Mouse (Mus musculus) stomach, embryonic 15.5 days (tissue): ENCODE data around the gene Dpm1. TPM values are rescaled to one million over a fixed set of nuclear protein-coding genes. Genes with fewer than 3 reads are reported as not detected.

ENCODE experiments used
- ATAC-seq: fragments of 200-750 bp; cut with Nextera tagmentation; 2 replicates; pipeline ENCODE4 v1.8.0; 2017; ENCODE audit warnings: low read depth, moderate number of reproducible peaks, moderate TSS enrichment; ENCODE audit not compliant: insufficient read depth, low FRiP score
- H3K27ac ChIP-seq: fragments of 300-500 bp; sonication (generic); 2 replicates; pipeline ENCODE4 v1.5.1; 2015; ENCODE audit warnings: mild to moderate bottlenecking, inconsistent platforms
- H3K27me3 ChIP-seq: fragments of 300-500 bp; sonication (generic); replicated peaks from 2 replicates; pipeline ENCODE4 v1.6.1; 2015; ENCODE audit warnings: inconsistent platforms
- H3K36me3 ChIP-seq: fragments of 300-500 bp; sonication (generic); 2 replicates; pipeline ENCODE4 v1.6.1; 2015; ENCODE audit warnings: inconsistent platforms
- H3K4me1 ChIP-seq: fragments of 300-500 bp; sonication (generic); 2 replicates; pipeline ENCODE4 v1.6.1; 2015; ENCODE audit warnings: inconsistent platforms
- H3K4me2 ChIP-seq: fragments of 300-500 bp; sonication (generic); 2 replicates; pipeline ENCODE4 v1.6.1; 2015; ENCODE audit warnings: mild to moderate bottlenecking, inconsistent platforms
- H3K4me3 ChIP-seq: fragments of 300-500 bp; sonication (generic); replicated peaks from 2 replicates; pipeline ENCODE4 v1.5.1; 2015; ENCODE audit warnings: inconsistent platforms
- H3K9ac ChIP-seq: fragments of 300-500 bp; sonication (generic); 2 replicates; pipeline ENCODE4 v1.6.1; 2015; ENCODE audit warnings: inconsistent platforms
- H3K9me3 ChIP-seq: fragments of 300-500 bp; sonication (generic); 2 replicates; pipeline ENCODE4 v1.6.1; 2016; ENCODE audit warnings: inconsistent platforms
- WGBS: fragments of 180-500 bp; shearing (Covaris S2); methylation state at CpG from one replicate; pipeline ENCODE4 v1.1.7; 2015; 5-methylcytosine and 5-hydroxymethylcytosine counted together
- polyA plus RNA-seq: library from polyadenylated mRNA; unstranded; fragments of >200 nt; fragmentation: Nextera tagmentation; extraction: Ambion mirVana; gene quantifications from 2 replicates; pipeline ENCODE4 v1.2.1, GENCODE M21; 2015

Gene Dpm1
- polyA plus RNA-seq, 1 experiment from 2014 or later = 98.6 TPM

DNA sequence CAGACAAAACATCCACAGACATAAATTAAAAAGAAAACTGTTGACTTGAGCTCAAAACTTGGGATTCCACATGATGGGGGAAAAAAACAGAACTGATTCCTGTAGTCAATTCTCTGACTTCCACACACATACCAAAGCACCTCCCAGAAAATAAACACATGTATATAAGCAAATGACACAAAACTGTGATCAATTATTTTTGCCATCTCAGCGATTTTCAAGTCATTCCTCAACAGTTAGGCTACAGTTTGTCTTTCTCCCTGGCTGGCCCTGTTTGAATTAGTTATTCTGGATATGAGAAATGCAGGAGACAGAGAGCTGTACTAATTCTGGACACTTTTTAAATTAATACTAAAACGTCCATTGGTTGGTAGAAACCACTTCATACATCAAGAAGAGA lies 36.7 kb downstream of the Dpm1 start:
- Histone ChIP-seq H3K27ac (no peak overlapping the region), H3K9ac (no peak overlapping the region), H3K27me3 (no peaks in the 10 kb centered on the region), H3K36me3 (peaks cover 3% of the 10 kb centered on the region; the same call in 1 of the 2 replicates), H3K4me2 (no peak overlapping the region), H3K4me1 (peaks cover 22% of the 10 kb centered on the region; the same call in 1 of the 2 replicates), H3K4me3 (no peak overlapping the region), H3K9me3 (no peaks in the 10 kb centered on the region)
- no peak for ATAC-seq
- 45% methylated on average over 2 of the region's 2 CpGs for WGBS

DNA sequence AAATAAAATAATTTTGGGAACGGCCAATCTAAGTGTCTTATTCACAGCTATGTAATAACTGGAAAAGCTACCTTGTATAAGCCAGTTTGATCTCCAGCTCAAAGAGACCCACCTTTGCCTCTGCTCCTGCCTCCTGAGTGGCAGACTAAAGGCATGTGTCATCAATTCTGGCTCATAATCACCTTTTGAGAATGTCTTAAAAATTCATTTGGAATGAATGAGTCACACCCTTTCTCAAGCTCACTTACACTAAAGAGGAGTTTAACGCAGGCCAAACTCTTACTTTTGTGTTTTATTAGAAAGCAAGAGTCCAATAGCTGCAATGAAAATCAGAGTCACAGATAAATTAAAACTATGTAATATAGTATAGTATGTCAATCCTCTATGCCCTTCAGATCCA lies 38.5 kb downstream of the Dpm1 start:
- peaks cover 22% of the 10 kb centered on the region for H3K36me3 ChIP-seq

DNA sequence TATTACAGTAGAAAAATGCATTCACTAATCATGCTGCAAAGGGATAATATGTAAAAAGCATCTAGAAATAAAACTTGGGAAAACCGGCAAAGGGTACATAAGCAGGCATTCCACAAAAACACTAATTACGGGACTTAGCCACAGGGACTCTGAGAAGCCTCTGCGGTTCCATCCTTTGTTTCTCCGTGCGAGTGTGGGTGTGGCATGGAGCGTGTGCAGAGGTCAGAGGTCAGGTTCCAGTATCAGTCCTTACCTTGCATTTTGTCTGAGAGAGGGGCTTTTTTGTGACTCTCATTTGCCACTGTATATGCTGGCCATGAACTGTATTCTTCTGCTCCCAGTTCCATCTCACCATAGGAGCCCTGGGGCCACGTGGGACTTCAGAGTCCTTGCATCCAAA lies 54.4 kb downstream of the Dpm1 start:
- Histone ChIP-seq H3K36me3 (peaks cover 19% of the 10 kb centered on the region), H3K27ac (no peak overlapping the region), H3K4me3 (no peak overlapping the region), H3K4me1 (no peaks in the 10 kb centered on the region), H3K9me3 (no peaks in the 10 kb centered on the region), H3K9ac (no peak overlapping the region), H3K4me2 (no peak overlapping the region), H3K27me3 (no peaks in the 10 kb centered on the region)
- 50% methylated on average over 7 of the region's 7 CpGs for WGBS
- no peak for ATAC-seq

More for the DNA sequence above, 38.5 kb downstream of the Dpm1 start:
- no peak for ATAC-seq
- H3K4me3 ChIP-seq = no peak overlapping the region
- H3K27me3 ChIP-seq = no peaks in the 10 kb centered on the region
- no peak overlapping the region for H3K4me2 ChIP-seq
- no peak overlapping the region for H3K27ac ChIP-seq
- H3K4me1 ChIP-seq = peaks cover 15% of the 10 kb centered on the region; the same call in 1 of the 2 replicates
- H3K9ac ChIP-seq = no peak overlapping the region
- H3K9me3 ChIP-seq = no peaks in the 10 kb centered on the region
- WGBS = 84% methylated on average over 2 of the region's 2 CpGs

DNA sequence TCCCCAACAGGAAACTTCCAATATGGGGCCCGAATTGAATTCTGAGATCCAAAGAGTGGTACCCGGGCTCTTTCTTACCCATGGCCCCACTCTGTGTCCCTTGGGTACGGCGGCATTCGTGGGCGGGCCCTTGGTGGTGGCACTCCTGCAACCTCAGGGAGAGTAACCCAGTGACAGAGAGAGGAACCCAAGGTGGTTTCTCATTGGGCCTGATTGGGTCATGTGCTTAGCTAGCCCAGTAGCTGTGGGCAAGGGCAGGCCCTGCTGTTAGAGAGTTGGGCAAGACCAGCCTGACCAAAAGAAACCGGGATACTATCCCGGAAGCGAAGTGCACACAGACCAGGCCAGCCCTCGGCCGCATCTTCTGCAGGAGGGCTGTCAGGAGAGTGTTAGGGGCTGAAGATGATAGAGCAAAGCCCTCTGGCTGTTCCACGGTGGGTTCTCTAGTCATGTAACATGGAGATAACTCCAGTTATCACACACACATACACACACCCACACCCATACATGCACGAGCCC lies 60.2 kb downstream of the Dpm1 start:
- no peaks in the 10 kb centered on the region for H3K27me3 ChIP-seq
- peaks cover 37% of the 10 kb centered on the region for H3K4me1 ChIP-seq
- peak overlapping the region; percentile 29 for H3K4me3 ChIP-seq
- no peaks in the 10 kb centered on the region for H3K9me3 ChIP-seq
- ATAC-seq = peak; percentile 88
- WGBS = 15% methylated on average over 13 of the region's 13 CpGs
- peak overlapping the region; percentile 68 for H3K27ac ChIP-seq
- H3K4me2 ChIP-seq = peak overlapping the region; percentile 47
- peaks cover 8% of the 10 kb centered on the region for H3K36me3 ChIP-seq
- no peak overlapping the region for H3K9ac ChIP-seq

DNA sequence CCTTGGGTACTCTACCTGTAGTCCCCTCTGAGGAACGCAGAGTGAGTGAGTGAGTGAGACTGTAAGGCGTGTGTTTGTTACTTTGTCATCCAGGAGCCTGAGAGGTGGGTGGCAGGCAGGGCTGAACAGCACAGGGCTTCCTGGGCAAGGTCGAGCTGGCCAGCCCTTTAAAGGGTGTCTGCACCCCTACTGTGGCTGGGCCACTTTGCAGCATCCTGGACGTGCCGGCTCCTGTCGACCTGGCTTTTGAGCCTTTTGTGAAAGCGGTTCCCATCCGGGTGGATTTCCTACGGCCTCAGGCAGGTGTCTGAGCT lies 60.6 kb downstream of the Dpm1 start:
- peak; percentile 1; the same call in 1 of the 2 replicates for ATAC-seq
- peak overlapping the region; percentile 29 for H3K4me3 ChIP-seq
- H3K27me3 ChIP-seq = no peaks in the 10 kb centered on the region
- WGBS = 5% methylated on average over 9 of the region's 9 CpGs
- H3K4me1 ChIP-seq = peaks cover 37% of the 10 kb centered on the region
- H3K9ac ChIP-seq = no peak overlapping the region
- H3K36me3 ChIP-seq = peaks cover 4% of the 10 kb centered on the region
- H3K4me2 ChIP-seq = peak overlapping the region; percentile 47
- no peaks in the 10 kb centered on the region for H3K9me3 ChIP-seq
- peak overlapping the region; percentile 68 for H3K27ac ChIP-seq

DNA sequence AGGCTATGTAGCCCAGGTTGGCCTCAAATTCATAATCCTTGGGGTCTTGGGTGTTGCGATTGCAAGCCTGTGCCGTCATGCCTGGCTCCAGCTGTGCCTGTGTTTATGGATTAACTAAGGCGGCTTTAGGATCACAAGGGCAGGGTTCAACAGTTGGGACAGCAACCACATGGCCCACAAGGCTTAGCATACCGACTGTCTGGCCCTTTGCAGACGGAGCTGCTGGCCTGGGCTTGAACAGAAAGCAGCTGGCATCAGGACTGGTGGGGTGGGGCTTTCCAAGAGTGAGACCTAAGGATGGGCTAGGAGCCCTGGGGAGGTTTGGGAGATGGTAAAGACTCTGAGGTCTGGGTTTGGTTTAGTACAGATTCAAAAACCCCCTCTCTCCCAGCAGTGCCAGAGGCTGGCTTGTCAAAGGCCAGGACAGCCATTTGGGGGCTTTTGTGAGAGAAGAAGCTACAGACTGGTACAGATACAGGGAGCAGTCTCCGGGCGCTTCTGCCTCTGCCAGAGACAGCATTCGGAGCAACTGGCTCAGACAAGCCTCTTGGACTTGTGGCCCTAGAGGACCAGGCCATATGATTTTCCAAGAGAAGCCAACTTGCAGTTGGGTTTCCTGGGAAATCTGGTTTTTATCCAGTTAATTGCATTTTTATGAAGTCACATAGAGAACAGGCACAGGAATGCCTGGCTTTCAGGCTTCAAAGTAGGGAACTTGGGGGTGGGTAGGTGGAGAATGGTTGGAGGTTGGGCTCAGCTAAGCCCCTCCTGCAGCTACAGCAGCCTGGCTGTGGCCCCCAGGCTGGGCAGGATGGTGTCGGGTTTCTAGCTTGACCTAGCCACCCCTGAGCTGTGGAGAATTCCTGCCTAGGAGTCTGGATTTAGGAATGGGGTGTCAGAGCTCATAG lies 61.2 kb downstream of the Dpm1 start:
- Histone ChIP-seq H3K27ac (peak overlapping the region; percentile 68), H3K36me3 (peaks cover 4% of the 10 kb centered on the region), H3K9me3 (no peaks in the 10 kb centered on the region), H3K4me3 (no peak overlapping the region), H3K27me3 (no peaks in the 10 kb centered on the region), H3K4me2 (peak overlapping the region; percentile 47), H3K9ac (no peak overlapping the region), H3K4me1 (peaks cover 37% of the 10 kb centered on the region)
- 38% methylated on average over 9 of the region's 9 CpGs for WGBS
- ATAC-seq = peak; percentile 29

DNA sequence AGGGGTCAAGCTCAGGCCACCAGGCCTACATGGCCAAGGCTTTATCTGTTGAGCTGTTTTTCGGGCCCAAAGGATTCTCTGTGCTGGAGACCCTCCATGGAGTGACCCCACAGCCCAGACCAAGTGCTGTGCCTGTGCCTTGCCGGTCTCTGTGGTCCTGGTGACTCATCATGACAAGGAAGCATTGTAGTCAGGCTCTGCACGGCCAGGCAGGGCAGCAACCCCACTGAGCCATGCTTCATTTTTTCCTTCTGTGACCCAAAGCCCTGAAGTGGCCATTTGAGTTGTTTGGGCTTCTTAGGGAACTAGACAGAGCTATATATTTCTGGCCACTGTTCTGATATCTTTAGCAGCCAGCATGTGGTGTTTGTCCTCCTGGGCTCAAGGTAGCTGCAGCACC lies 62.6 kb downstream of the Dpm1 start:
- H3K36me3 ChIP-seq = no peaks in the 10 kb centered on the region; the same call in 1 of the 2 replicates
- 58% methylated on average over 3 of the region's 3 CpGs for WGBS
- no peak overlapping the region for H3K9ac ChIP-seq
- H3K27me3 ChIP-seq = no peaks in the 10 kb centered on the region
- no peak overlapping the region for H3K4me2 ChIP-seq
- no peak for ATAC-seq
- no peaks in the 10 kb centered on the region for H3K9me3 ChIP-seq
- H3K4me3 ChIP-seq = no peak overlapping the region
- peak overlapping the region; percentile 68; the same call in 1 of the 2 replicates for H3K27ac ChIP-seq
- H3K4me1 ChIP-seq = peaks cover 37% of the 10 kb centered on the region

DNA sequence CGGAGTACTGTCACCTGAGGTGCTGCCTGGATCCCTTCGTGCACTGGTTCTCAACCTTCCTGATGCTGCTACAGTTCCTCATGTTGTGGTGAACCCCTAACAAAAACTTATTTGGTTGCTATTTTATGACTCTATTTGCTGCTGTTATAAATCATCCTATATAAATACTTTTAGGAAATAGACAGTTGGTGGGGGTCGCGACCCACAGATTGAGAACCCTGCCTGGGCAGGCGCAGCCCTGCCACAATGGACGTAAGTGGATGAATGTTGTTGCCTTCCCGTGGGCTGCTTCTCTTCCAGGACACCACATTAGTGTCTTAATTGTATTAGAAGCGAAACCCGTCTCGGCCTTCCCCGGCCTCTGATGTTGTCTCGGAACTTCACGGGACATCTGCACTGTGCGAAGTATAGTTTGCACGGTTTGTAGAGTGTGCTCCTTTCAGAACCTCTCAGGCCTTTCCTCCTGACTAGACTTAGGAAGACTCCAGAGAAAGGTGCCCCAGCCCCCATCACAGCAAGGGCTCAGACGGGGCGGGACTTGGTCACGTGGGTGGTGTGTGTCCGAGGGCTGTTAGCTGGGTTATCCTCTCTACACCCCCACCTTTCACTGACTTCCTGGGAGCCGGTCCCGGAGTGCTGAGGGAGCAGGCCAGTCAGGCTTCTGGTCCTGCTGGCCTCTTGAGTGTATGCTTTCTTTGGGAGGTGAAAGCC lies 63.5 kb downstream of the Dpm1 start:
- Histone ChIP-seq H3K36me3 (no peaks in the 10 kb centered on the region), H3K9me3 (no peaks in the 10 kb centered on the region), H3K9ac (no peak overlapping the region), H3K27me3 (no peaks in the 10 kb centered on the region), H3K4me1 (peaks cover 40% of the 10 kb centered on the region), H3K27ac (0 out of 2 replicates have a peak overlapping the region, but pooled peaks have one; percentile 2), H3K4me2 (no peak overlapping the region), H3K4me3 (no peak overlapping the region)
- ATAC-seq = no peak
- WGBS = 38% methylated on average over 21 of the region's 21 CpGs

DNA sequence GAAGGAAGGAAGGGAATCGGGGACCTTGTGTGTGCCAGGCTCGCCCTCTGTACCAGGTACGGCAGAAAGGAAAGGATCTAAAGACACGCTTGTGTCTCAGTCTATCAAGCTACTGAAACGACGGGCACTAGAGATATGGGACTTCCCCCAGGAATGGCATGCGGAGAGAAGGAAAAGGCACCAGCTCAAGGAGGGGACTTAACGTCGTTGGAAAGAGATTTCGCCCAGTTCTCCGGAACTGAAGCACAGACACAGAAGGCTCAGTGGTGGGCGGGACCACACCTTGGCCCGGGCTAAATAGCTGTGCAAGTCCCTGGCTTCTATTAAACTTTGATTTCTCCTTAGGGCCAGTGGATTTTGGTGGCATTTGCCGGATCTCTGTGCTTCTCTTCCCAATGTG lies 68.4 kb downstream of the Dpm1 start:
- WGBS = 15% methylated on average over 14 of the region's 14 CpGs
- peak overlapping the region; percentile 27 for H3K4me3 ChIP-seq
- no peaks in the 10 kb centered on the region for H3K27me3 ChIP-seq
- H3K9ac ChIP-seq = no peak overlapping the region
- peak overlapping the region; percentile 59 for H3K4me2 ChIP-seq
- peaks cover 26% of the 10 kb centered on the region for H3K4me1 ChIP-seq
- H3K27ac ChIP-seq = no peak overlapping the region
- no peaks in the 10 kb centered on the region for H3K36me3 ChIP-seq
- no peaks in the 10 kb centered on the region for H3K9me3 ChIP-seq
- ATAC-seq = no peak

DNA sequence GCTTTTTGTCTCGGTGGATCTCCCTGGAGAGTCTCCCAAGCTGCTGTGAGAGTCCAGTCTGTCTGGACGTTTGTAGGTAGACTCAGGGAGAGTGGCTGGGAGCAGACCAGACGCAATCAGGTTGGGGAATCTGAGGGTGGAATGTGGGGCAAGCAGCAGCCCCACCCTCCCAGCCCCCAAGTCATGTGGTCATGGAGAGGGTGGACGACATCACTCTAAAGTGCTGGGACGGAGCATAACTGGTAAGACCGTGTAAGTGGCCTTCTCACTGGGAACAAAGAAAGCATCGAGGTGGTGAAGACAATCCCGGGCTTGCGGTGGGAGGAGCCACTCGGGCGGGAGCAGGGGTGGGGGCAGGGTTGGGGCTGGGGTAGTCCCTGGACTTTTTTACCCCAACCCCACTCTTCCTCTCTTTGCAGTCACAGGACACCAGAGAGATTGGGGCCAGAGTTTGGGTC lies 68.8 kb downstream of the Dpm1 start:
- Histone ChIP-seq H3K9ac (no peak overlapping the region), H3K27me3 (no peaks in the 10 kb centered on the region), H3K4me2 (peak overlapping the region; percentile 59), H3K9me3 (no peaks in the 10 kb centered on the region), H3K27ac (no peak overlapping the region), H3K36me3 (no peaks in the 10 kb centered on the region), H3K4me1 (peaks cover 22% of the 10 kb centered on the region), H3K4me3 (peak overlapping the region; percentile 27)
- ATAC-seq = no peak
- WGBS = 4% methylated on average over 11 of the region's 11 CpGs

DNA sequence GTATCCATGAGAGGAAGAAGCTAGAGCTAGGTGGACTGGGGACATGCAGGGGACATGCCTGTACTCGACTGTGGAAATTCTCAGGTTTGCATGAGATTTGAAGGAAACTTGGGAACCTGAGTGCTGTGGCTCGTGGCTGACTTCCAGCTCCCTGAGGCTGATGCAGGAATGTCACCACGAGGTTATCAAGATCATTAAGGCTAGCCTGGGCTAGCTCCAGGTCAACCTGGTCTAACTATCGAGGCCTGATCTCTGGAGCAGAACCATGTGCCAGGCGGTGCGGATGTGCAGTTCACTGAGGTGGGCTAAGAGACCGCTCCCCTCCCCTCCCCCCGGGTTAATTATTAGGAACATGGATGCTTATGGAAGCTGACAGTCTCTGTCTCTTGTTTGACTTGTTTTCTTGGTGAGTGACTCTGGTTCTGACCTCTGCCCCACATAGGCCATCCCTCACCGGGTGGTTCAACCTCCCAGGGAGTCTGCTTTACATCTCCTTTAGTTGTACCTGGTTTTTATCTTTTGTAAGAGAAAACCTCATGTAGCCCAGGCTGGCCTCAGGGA lies 69.9 kb downstream of the Dpm1 start:
- Histone ChIP-seq H3K27ac (no peak overlapping the region), H3K27me3 (no peaks in the 10 kb centered on the region), H3K4me3 (no peak overlapping the region), H3K4me1 (peaks cover 22% of the 10 kb centered on the region), H3K9ac (no peak overlapping the region), H3K36me3 (no peaks in the 10 kb centered on the region), H3K4me2 (no peak overlapping the region), H3K9me3 (no peaks in the 10 kb centered on the region)
- WGBS = 79% methylated on average over 9 of the region's 9 CpGs
- ATAC-seq = no peak
